Mouse (Mus musculus) myocyte (in vitro differentiated cells): ENCODE measurements at regions not wholly inside any gene's neighbourhood (a gene's known extent, or its start where the extent isn't known, plus 50 kb on each side); places are given as distances from the start of the nearest gene placed in this dataset.

Experiments used
- CEBPB ChIP-seq: IDR thresholded peaks from 2 replicates; pipeline ENCODE4 v1.6.1; 2011; ENCODE audit warnings: mild to moderate bottlenecking, moderate library complexity; ENCODE audit not compliant: poor library complexity, insufficient read depth, severe bottlenecking
- E2F4 ChIP-seq: IDR thresholded peaks from one replicate; pipeline ENCODE4 v1.6.1; 2011; ENCODE audit warnings: mild to moderate bottlenecking, control low read depth, moderate library complexity; ENCODE audit not compliant: insufficient read depth
- MAX ChIP-seq: IDR thresholded peaks from one replicate; pipeline ENCODE4 v1.6.1; 2011; ENCODE audit warnings: low read depth, mild to moderate bottlenecking, control low read depth
- MYOD1 ChIP-seq, 3 experiments: IDR thresholded peaks; one replicate each; pipeline ENCODE4 v1.6.1; 2011; ENCODE audit warnings: control low read depth in 2 of 3, low read depth in 2 of 3, mild to moderate bottlenecking in 2 of 3, moderate library complexity in 1 of 3; ENCODE audit not compliant: insufficient read length in 2 of 3, control insufficient read depth in 1 of 3
- MYOG ChIP-seq, 3 experiments: IDR thresholded peaks; one replicate each; pipeline ENCODE4 v1.6.1; 2011; ENCODE audit warnings: control low read depth in 2 of 3, low read depth in 2 of 3, mild to moderate bottlenecking in 2 of 3; ENCODE audit not compliant: insufficient read length in 2 of 3, control insufficient read depth in 1 of 3, insufficient read depth in 1 of 3
- POLR2A ChIP-seq: IDR thresholded peaks from one replicate; pipeline ENCODE4 v1.6.1; 2011; ENCODE audit warnings: low read depth, mild to moderate bottlenecking, control low read depth, moderate library complexity; ENCODE audit not compliant: insufficient read length
- POLR2AphosphoS2 ChIP-seq: IDR thresholded peaks from one replicate; pipeline ENCODE4 v1.6.1; 2011; ENCODE audit warnings: low read depth, control low read depth; ENCODE audit not compliant: insufficient read length
- REST ChIP-seq: IDR thresholded peaks from one replicate; pipeline ENCODE4 v1.6.1; 2011; ENCODE audit warnings: mild to moderate bottlenecking, control low read depth, moderate library complexity; ENCODE audit not compliant: insufficient read depth, insufficient read length
- SRF ChIP-seq: IDR thresholded peaks from one replicate; pipeline ENCODE4 v1.6.1; 2011; ENCODE audit warnings: low read depth; ENCODE audit not compliant: control insufficient read depth, insufficient read length
- TCF12 ChIP-seq: IDR thresholded peaks from one replicate; pipeline ENCODE4 v1.6.1; 2011; ENCODE audit warnings: mild to moderate bottlenecking, control low read depth; ENCODE audit not compliant: poor library complexity, insufficient read depth, severe bottlenecking
- TCF3 ChIP-seq: IDR thresholded peaks from one replicate; pipeline ENCODE4 v1.6.1; 2011; ENCODE audit warnings: low read depth, control low read depth; ENCODE audit not compliant: insufficient read length
- USF1 ChIP-seq: IDR thresholded peaks from one replicate; pipeline ENCODE4 v1.6.1; 2011; ENCODE audit warnings: low read depth, mild to moderate bottlenecking, control low read depth, moderate library complexity

- TF ChIP-seq TCF12 (no peak), MYOD1 (IDR thresholded peaks at IDR 0.05; ENCODE audit: control insufficient read depth in 1 of 3, insufficient read length in 2 of 3, low read depth in 2 of 3) (no peak), POLR2A (no peak), USF1 (no peak), POLR2AphosphoS2 (no peak), E2F4 (no peak), MAX (no peak), MYOG (IDR thresholded peaks at IDR 0.05; ENCODE audit: control insufficient read depth in 1 of 3, insufficient read depth in 1 of 3, insufficient read length in 2 of 3, low read depth in 2 of 3) (no peak), REST (no peak), CEBPB (no peak), SRF (no peak), TCF3 (no peak)
Measured at GRCm38 (mm10) chr12:90866597-90866996, 128.4 kb upstream of the Dio2 start.
